In genomic region chr6:102556497-102556896, GRCm38 (mm10) we compare ENCODE assay signal across 21 mouse cellular contexts. TPM values are rescaled to one million over a fixed set of nuclear protein-coding genes. Genes with fewer than 3 reads are reported as not detected.
DNase-seq lines count a peak whose midpoint lies in the region; ATAC-seq and TF ChIP-seq lines count a peak whose summit lies in the region.
"Had no signal": no experiment of that assay in that cellular context is flagged by ENCODE, and none has a peak within 500 bp of the region (broad histone marks: within the 10 kb centered on the region; RNA-seq: fewer than 3 reads in every experiment).

No protein-coding gene starts in this region.

- no peak overlapping the region for H3K9ac ChIP-seq in forebrain, postnatal 0 days
- H3K9ac ChIP-seq in stomach, embryonic 14.5 days (replicated peaks; ENCODE audit: low read depth, low read length): no peak overlapping the region
- no peak overlapping the region for H3K9ac ChIP-seq in stomach, postnatal 0 days (ENCODE audit: low read length)
- 0 out of 2 replicates have a peak overlapping the region, but pooled peaks have one; percentile 9 for H3K9ac ChIP-seq in liver, embryonic 14.5 days (replicated peaks)
- H3K9ac ChIP-seq in hindbrain, embryonic 14.5 days: no peak overlapping the region
- H3K9ac ChIP-seq: kidney, embryonic 15.5 days; limb, embryonic 15.5 days; neural tube, embryonic 13.5 days had no signal

- H3K4me2 ChIP-seq in forebrain, postnatal 0 days (ENCODE audit: low read depth): no peak overlapping the region
- H3K4me2 ChIP-seq in stomach, embryonic 14.5 days (replicated peaks; ENCODE audit: low read depth, low read length): no peak overlapping the region
- H3K4me2 ChIP-seq in stomach, postnatal 0 days (replicated peaks; ENCODE audit: low read depth): no peak overlapping the region
- H3K4me2 ChIP-seq in liver, embryonic 14.5 days (ENCODE audit: low read depth): peak overlapping the region; percentile 55
- H3K4me2 ChIP-seq in hindbrain, embryonic 14.5 days (replicated peaks): no peak overlapping the region
- H3K4me2 ChIP-seq: kidney, embryonic 15.5 days; limb, embryonic 15.5 days; midbrain, embryonic 11.5 days; neural tube, embryonic 13.5 days had no signal

- peak overlapping the region; percentile 15; the same call in 1 of the 2 replicates for H3K27ac ChIP-seq in forebrain, postnatal 0 days (ENCODE audit: low read depth, low read length)
- no peak overlapping the region for H3K27ac ChIP-seq in forebrain, embryonic 10.5 days
- no peak overlapping the region for H3K27ac ChIP-seq in stomach, embryonic 14.5 days (ENCODE audit: low read length)
- H3K27ac ChIP-seq in stomach, postnatal 0 days (replicated peaks): no peak overlapping the region
- peak overlapping the region; percentile 61 for H3K27ac ChIP-seq in liver, embryonic 14.5 days
- no peak overlapping the region for H3K27ac ChIP-seq in hindbrain, embryonic 14.5 days
- H3K27ac ChIP-seq: kidney, embryonic 15.5 days; limb, embryonic 15.5 days; neural tube, embryonic 13.5 days had no signal

- 0 out of 2 replicates have a peak, but pooled peaks cover 4% of the 10 kb centered on the region for H3K4me1 ChIP-seq in forebrain, postnatal 0 days (ENCODE audit: insufficient read depth)
- H3K4me1 ChIP-seq in forebrain, embryonic 10.5 days: no peaks in the 10 kb centered on the region
- no peaks in the 10 kb centered on the region for H3K4me1 ChIP-seq in stomach, embryonic 14.5 days (ENCODE audit: control insufficient read depth, insufficient read depth, low read length)
- no peaks in the 10 kb centered on the region for H3K4me1 ChIP-seq in stomach, postnatal 0 days (replicated peaks; ENCODE audit: control insufficient read depth, insufficient read depth)
- peaks cover 18 to 24% of the 10 kb centered on the region in 2 experiments for H3K4me1 ChIP-seq in liver, embryonic 14.5 days (replicated peaks; ENCODE audit: control insufficient read depth in 2 of 2, insufficient read depth in 2 of 2, low read length in 1 of 2)
- H3K4me1 ChIP-seq in hindbrain, embryonic 14.5 days (replicated peaks; ENCODE audit: control insufficient read depth, insufficient read depth, low read length): no peaks in the 10 kb centered on the region
- H3K4me1 ChIP-seq: kidney, embryonic 15.5 days; limb, embryonic 15.5 days; neural tube, embryonic 13.5 days had no signal

- H3K27me3 ChIP-seq in forebrain, postnatal 0 days (ENCODE audit: insufficient read depth, low read length): no peaks in the 10 kb centered on the region
- H3K27me3 ChIP-seq in forebrain, embryonic 10.5 days (ENCODE audit: poor library complexity, severe bottlenecking): 0 out of 2 replicates have a peak, but pooled peaks cover under 1% of the 10 kb centered on the region
- H3K27me3 ChIP-seq in stomach, embryonic 14.5 days (ENCODE audit: control insufficient read depth, insufficient read depth, low read length): no peaks in the 10 kb centered on the region
- no peaks in the 10 kb centered on the region for H3K27me3 ChIP-seq in stomach, postnatal 0 days (ENCODE audit: control insufficient read depth, insufficient read depth, low read length)
- H3K27me3 ChIP-seq in liver, embryonic 14.5 days (ENCODE audit: control insufficient read depth, insufficient read depth, low read length): no peaks in the 10 kb centered on the region
- H3K27me3 ChIP-seq in hindbrain, embryonic 14.5 days (ENCODE audit: control insufficient read depth, insufficient read depth, low read length): no peaks in the 10 kb centered on the region
- H3K27me3 ChIP-seq: CH12.LX; kidney, embryonic 15.5 days; neural tube, embryonic 13.5 days had no signal

- 46% methylated on average over 3 of the region's 3 CpGs for WGBS in forebrain, postnatal 0 days
- 84% methylated on average over 3 of the region's 3 CpGs for WGBS in forebrain, embryonic 10.5 days
- 52% methylated on average over 3 of the region's 3 CpGs for WGBS in stomach, embryonic 14.5 days
- WGBS in stomach, postnatal 0 days: 59% methylated on average over 3 of the region's 3 CpGs
- WGBS in liver, embryonic 14.5 days (ENCODE audit: insufficient replicate concordance): 7% methylated on average over 3 of the region's 3 CpGs
- WGBS in hindbrain, embryonic 14.5 days: 70% methylated on average over 3 of the region's 3 CpGs

- H3K9me3 ChIP-seq in forebrain, postnatal 0 days (ENCODE audit: low read length): no peaks in the 10 kb centered on the region
- H3K9me3 ChIP-seq in forebrain, embryonic 10.5 days: no peaks in the 10 kb centered on the region
- no peaks in the 10 kb centered on the region for H3K9me3 ChIP-seq in stomach, embryonic 14.5 days (ENCODE audit: control insufficient read depth, low read depth, low read length)
- no peaks in the 10 kb centered on the region for H3K9me3 ChIP-seq in stomach, postnatal 0 days (ENCODE audit: control insufficient read depth, low read length)
- H3K9me3 ChIP-seq in liver, embryonic 14.5 days (ENCODE audit: control insufficient read depth, low read length): no peaks in the 10 kb centered on the region
- no peaks in the 10 kb centered on the region for H3K9me3 ChIP-seq in hindbrain, embryonic 14.5 days (ENCODE audit: control insufficient read depth, low read length)
- H3K9me3 ChIP-seq: kidney, embryonic 15.5 days; limb, embryonic 15.5 days; neural tube, embryonic 13.5 days had no signal

- TF ChIP-seq CTCF in forebrain, postnatal 0 days (IDR thresholded peaks at IDR 0.05; ENCODE audit: low read depth): no peak
- TF ChIP-seq CTCF in stomach, postnatal 0 days (IDR thresholded peaks at IDR 0.05; ENCODE audit: low read depth): no peak
- TF ChIP-seq CTCF in liver, embryonic 14.5 days (IDR thresholded peaks at IDR 0.05; ENCODE audit: low read depth): no peak

- ATAC-seq in forebrain, postnatal 0 days: no peak
- peak; percentile 76; the same call in 1 of the 2 replicates for ATAC-seq in stomach, embryonic 14.5 days (ENCODE audit: insufficient number of reproducible peaks, insufficient read depth, low FRiP score, low read depth)
- ATAC-seq in stomach, postnatal 0 days (ENCODE audit: low FRiP score, low TSS enrichment): no peak
- ATAC-seq in liver, embryonic 14.5 days (ENCODE audit: insufficient read depth): peak; percentile 99
- no peak for ATAC-seq in hindbrain, embryonic 14.5 days (ENCODE audit: low FRiP score)
- ATAC-seq: inflammation-experienced regulatory T-cells, adult 6 months had no signal

- no peaks in the 10 kb centered on the region for H3K36me3 ChIP-seq in forebrain, postnatal 0 days (ENCODE audit: insufficient read depth)
- no peaks in the 10 kb centered on the region for H3K36me3 ChIP-seq in forebrain, embryonic 10.5 days (replicated peaks)
- H3K36me3 ChIP-seq in stomach, embryonic 14.5 days (ENCODE audit: control insufficient read depth, insufficient read depth, low read length): no peaks in the 10 kb centered on the region
- no peaks in the 10 kb centered on the region for H3K36me3 ChIP-seq in stomach, postnatal 0 days (ENCODE audit: control insufficient read depth, insufficient read depth, low read length)
- H3K36me3 ChIP-seq in liver, embryonic 14.5 days (replicated peaks; ENCODE audit: control insufficient read depth, insufficient read depth, low read depth): no peaks in the 10 kb centered on the region
- H3K36me3 ChIP-seq in hindbrain, embryonic 14.5 days (replicated peaks; ENCODE audit: control insufficient read depth, insufficient read depth): no peaks in the 10 kb centered on the region
- H3K36me3 ChIP-seq: kidney, embryonic 15.5 days; limb, embryonic 15.5 days; neural tube, embryonic 13.5 days had no signal

- no peak for TF ChIP-seq EP300 in stomach, postnatal 0 days (optimal IDR thresholded peaks at IDR 0.05)
- peak; percentile 92 for TF ChIP-seq EP300 in liver, embryonic 14.5 days (IDR thresholded peaks at IDR 0.05; ENCODE audit: low read depth)

- no peak for DNase-seq in forebrain, postnatal 0 days
- no peak for DNase-seq in forebrain, embryonic 10.5 days (ENCODE audit: extremely low spot score, low spot score)
- no peak for DNase-seq in stomach, postnatal 0 days (ENCODE audit: low spot score)
- DNase-seq in liver, embryonic 14.5 days (ENCODE audit: low read depth in 3 of 3, low spot score in 3 of 3): peak; percentile 66 to 69 (median 68)
- DNase-seq in right cerebral cortex, postnatal 25 days: no peak
- no peak for DNase-seq in hindbrain, embryonic 14.5 days (ENCODE audit: low spot score)
- no peak for DNase-seq in left cerebral cortex, adult 9 months (ENCODE audit: low spot score in 2 of 2)
- DNase-seq: adrenal gland, adult 8-10 months; cerebellum, adult 11 months; cerebellum, postnatal 25 days; gastrocnemius, postnatal 25 days; heart, postnatal 4 days; lung, postnatal 10 days; thymus, postnatal 4 days had no signal

- H3K4me3 ChIP-seq in forebrain, postnatal 0 days (ENCODE audit: low read depth, low read length): no peak overlapping the region
- H3K4me3 ChIP-seq in forebrain, embryonic 10.5 days: no peak overlapping the region
- no peak overlapping the region for H3K4me3 ChIP-seq in stomach, embryonic 14.5 days (ENCODE audit: low read depth, low read length)
- H3K4me3 ChIP-seq in stomach, postnatal 0 days (ENCODE audit: low read depth, low read length): no peak overlapping the region
- no peak overlapping the region for H3K4me3 ChIP-seq in liver, embryonic 14.5 days (ENCODE audit: insufficient read depth in 1 of 2, low read depth in 2 of 2, low read length in 2 of 2)
- no peak overlapping the region for H3K4me3 ChIP-seq in hindbrain, embryonic 14.5 days (replicated peaks; ENCODE audit: low read length)
- H3K4me3 ChIP-seq: kidney, embryonic 15.5 days; limb, embryonic 15.5 days; neural tube, embryonic 13.5 days had no signal

RNA-seq across cellular contexts. Expression of gene Cntn3, which starts 16.4 kb away (rescaled TPM):
- total RNA-seq in forebrain, postnatal 0 days (2014; rRNA removed): 10.3 and 10.7 TPM in 2 replicates
- polyA plus RNA-seq in forebrain, postnatal 0 days (2015; fragmentation: Nextera tagmentation; extraction: Ambion mirVana): 1.5 and 2.6 TPM in 2 replicates
- polyA plus RNA-seq in forebrain, embryonic 10.5 days (2016; fragmentation: Nextera tagmentation; extraction: Ambion mirVana): 0.25 and 0.32 TPM in 2 replicates
- polyA plus RNA-seq in stomach, embryonic 14.5 days (2014; fragmentation: Nextera tagmentation; extraction: Ambion mirVana): 4.6 and 4.9 TPM in 2 replicates
- 1.1 and 1.2 TPM in 2 replicates for polyA plus RNA-seq in stomach, postnatal 0 days (2015; fragmentation: Nextera tagmentation; extraction: Ambion mirVana)
- 0.48 and 0.70 TPM in 2 replicates for polyA plus RNA-seq in liver, embryonic 14.5 days (2012; rRNA removed)
- 1.1 and 1.3 TPM in 2 replicates for polyA plus RNA-seq in liver, embryonic 14.5 days (2014; fragmentation: Nextera tagmentation; extraction: Ambion mirVana)
- 4.6 and 5.2 TPM in 2 replicates for polyA plus RNA-seq in hindbrain, embryonic 14.5 days (2014; fragmentation: Nextera tagmentation; extraction: Ambion mirVana)
- total RNA-seq: CH12.LX; gastrocnemius, postnatal 25 days had no signal
- polyA plus RNA-seq: inflammation-experienced regulatory T-cells, adult 6 months had no signal

Comparison
In these comparisons a context has a peak if more than half of its experiments do, and no peak if none do; other contexts are left out.
1. ATAC-seq: peak in stomach, embryonic 14.5 days (single experiment) and liver, embryonic 14.5 days (single experiment); none in forebrain, postnatal 0 days (single experiment), stomach, postnatal 0 days (single experiment) and hindbrain, embryonic 14.5 days (single experiment).
2. H3K27ac ChIP-seq: peak in forebrain, postnatal 0 days (single experiment) and liver, embryonic 14.5 days (single experiment); none in forebrain, embryonic 10.5 days (single experiment), stomach, embryonic 14.5 days (single experiment), stomach, postnatal 0 days (single experiment) and hindbrain, embryonic 14.5 days (single experiment).
3. DNase-seq: peak in liver, embryonic 14.5 days (3 of 3); none in forebrain, postnatal 0 days (single experiment), forebrain, embryonic 10.5 days (single experiment), stomach, postnatal 0 days (single experiment), right cerebral cortex, postnatal 25 days (single experiment), hindbrain, embryonic 14.5 days (single experiment) and left cerebral cortex, adult 9 months (0 of 2).